Mouse (Mus musculus): ENCODE measurements around the gene Spata13.

Gene Spata13

DNA sequence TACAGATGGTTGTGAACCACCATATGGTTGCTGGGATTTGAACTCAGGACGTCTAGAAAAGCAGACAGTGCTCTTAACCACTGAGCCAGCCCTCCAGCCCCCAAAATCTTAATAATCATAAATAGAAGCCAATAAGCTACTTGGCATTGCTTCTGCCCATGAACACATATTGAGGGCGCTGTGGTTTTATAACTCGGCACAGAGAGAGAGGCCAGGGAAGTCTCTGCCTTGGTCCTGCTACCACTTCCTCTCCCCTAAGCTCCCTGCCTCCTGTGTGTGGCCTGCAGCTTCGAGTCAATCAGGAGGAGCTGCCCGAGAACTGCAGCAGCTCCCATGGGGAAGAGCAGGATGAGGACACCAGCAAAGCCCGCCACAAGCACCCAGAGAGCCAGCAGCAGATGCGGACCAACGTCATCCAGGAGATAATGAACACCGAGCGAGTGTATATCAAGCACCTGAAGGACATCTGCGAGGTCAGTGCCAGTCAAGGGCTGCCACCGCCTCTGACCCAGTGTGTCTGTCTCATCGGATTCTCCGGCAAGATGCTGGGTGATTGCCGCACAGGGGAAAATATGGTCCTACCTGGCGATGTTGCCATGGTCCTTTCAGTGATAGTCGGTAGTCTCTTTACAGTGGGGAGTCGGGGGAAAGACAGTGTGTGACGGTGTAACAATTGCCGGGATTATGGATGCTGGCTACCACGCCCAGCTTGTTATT lies 113.5 kb downstream of the Spata13 start:
- no peak for DNase-seq (ENCODE audit: low read depth, low spot score)

DNA sequence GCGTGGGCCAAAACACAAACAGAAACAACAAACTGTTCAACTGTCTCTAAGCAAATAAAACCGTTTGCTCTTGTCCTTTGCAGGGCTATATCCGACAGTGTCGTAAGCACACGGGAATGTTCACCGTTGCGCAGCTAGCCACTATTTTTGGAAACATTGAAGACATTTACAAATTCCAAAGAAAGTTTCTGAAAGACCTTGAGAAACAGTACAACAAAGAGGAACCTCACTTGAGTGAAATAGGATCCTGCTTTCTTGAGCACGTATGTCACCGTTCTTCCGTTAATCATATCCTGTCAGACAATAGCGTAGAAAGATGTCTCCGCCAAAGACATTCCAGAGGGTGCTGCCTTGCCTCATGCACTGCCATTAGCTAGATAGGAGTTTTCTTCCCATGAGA lies 116.1 kb downstream of the Spata13 start:
- no peak for DNase-seq (ENCODE audit: low read depth, low spot score)

DNA sequence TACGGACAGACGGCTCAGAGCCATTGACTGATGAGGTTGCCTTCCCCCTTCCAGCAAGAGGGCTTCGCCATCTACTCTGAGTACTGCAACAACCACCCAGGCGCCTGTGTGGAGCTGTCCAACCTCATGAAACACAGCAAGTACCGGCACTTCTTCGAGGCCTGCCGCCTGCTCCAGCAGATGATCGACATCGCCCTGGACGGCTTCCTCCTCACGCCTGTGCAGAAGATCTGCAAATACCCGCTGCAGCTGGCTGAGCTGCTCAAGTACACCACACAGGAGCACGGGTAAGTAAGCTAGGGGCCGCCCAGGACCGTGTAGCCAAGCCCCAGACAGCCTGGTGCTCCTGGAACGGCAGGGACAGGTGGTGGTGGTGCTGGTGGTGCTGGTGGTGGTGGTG lies 117.8 kb downstream of the Spata13 start:
- DNase-seq (ENCODE audit: low read depth, low spot score) = no peak

DNA sequence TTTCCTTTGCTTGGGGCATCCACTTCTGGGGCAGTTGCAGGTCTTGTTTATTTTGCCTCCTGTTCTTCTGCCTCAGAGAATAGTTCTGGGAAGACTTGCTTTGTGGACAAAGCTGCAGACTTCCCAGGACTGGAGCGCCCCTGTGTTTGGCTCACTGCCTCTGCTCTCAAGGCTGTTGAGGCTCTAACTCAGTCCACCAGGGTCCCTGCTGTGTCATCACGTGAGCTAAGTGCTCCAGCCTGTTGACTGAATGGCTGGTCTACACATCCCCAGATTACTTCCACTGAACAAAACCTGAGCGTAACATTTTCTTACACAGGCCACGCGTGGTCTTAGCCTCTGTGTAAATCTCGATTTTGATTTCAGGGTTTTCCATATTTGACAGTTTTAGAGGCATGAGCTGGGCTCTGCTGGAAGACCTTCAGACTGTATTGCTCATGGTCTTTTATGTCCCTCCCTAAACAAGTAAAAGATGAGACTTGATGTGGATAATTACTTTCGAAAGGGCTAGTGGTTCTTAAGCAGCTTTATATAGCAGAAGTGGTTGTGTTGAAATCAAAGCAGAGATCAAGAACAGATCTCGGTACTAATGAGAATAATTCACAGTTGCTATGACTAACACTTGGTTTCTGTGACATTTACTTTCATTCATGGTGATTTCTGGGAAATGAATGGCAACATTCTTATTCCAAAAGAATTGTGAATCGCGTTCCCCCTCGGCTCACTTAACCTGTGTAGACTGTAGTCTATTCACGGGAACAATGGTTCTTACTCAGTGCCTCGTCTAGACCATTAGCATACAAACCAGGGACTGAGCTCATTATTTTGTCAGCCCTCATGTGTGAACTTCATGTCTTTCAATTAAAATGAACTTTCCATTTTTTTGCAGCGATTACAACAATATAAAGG lies 119.3 kb downstream of the Spata13 start:
- DNase-seq (ENCODE audit: low read depth, low spot score) = no peak

DNA sequence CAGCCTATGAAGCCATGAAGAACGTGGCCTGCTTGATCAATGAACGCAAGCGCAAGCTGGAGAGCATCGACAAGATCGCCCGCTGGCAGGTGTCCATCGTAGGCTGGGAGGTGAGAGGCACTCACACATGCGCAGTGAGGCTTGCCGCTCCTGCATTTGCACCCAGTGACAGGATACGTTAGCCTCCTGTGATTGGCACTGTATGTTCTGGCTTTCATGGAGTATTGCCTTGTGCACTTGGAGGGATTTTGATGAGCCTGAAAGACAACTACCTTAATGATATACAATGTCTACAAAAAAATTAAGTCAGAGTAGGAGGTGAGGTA lies 120.0 kb downstream of the Spata13 start:
- DNase-seq (ENCODE audit: low read depth, low spot score) = no peak

DNA sequence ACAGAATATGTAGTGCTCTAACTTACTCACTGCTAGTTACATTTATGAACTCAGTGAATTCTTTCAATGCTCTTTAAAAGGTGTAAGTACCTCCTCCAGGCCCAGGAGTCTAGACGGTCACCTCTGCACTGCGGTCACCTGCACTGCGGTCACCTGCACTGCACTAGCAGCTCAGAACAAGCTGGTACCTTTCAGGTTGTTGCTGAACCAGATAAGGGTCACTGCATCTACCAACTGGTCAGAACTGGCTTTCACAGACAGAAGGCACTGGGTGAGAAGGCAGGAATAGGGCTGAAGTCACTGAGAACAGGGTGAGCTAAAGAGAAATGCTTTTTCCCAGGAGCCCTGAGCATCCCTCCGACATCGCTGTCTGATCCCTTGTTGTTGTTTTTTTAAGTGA lies 120.9 kb downstream of the Spata13 start:
- no peak for DNase-seq (ENCODE audit: low read depth, low spot score)

DNA sequence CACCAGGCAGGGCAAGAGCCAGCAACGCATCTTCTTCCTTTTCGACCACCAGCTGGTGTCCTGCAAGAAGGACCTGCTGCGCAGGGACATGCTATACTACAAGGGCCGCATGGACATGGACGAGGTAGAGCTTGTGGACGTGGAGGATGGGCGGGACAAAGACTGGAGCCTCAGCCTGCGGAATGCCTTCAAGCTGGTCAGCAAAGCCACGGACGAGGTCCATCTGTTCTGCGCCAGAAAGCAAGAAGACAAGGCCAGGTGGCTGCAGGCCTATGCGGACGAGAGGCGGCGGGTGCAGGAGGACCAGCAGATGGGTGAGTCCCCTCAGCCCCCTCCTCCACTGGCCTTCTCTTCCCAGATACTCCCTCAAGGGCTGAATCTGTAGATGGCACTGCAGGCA lies 122.5 kb downstream of the Spata13 start:
- no peak for DNase-seq (ENCODE audit: low read depth, low spot score)

DNA sequence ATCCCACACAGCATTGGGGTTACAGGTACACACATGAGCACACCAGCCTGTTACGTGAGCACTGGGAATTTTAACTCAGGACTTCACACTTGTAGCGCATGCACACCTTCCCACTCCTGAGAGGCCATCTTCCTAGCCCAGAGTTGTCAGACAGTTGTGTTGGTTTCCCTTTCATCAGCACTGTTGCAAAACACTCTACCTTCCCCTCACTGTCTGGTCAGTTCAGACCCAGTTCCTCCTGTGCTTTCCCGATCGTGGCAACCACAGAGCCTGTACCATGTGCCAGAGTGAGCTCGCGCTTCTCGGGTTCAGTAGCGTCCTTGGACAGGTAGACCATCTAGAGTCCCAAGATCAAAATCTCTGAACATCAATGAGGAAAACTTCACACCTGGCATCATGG lies 123.5 kb downstream of the Spata13 start:
- DNase-seq (ENCODE audit: low read depth, low spot score) = no peak

DNA sequence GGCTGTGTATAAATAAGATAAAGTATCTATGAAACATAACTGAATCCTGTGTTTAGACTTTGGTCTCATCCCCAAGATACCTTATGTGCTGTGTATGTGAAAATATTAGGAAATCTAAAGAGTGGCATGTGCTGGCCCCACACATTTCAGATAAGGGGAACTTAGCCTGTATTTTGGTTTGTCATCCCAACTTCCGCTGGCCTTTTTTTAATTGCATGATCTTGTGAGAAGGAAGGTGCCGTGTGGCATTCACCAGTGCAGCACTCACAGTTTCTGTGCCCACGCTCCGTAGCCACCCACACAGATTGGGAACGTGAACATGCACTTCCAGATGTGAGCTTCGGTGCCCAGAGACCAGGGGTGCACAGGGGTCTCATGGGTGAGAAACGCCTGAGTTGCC lies 123.9 kb downstream of the Spata13 start:
- no peak for DNase-seq (ENCODE audit: low read depth, low spot score)

DNA sequence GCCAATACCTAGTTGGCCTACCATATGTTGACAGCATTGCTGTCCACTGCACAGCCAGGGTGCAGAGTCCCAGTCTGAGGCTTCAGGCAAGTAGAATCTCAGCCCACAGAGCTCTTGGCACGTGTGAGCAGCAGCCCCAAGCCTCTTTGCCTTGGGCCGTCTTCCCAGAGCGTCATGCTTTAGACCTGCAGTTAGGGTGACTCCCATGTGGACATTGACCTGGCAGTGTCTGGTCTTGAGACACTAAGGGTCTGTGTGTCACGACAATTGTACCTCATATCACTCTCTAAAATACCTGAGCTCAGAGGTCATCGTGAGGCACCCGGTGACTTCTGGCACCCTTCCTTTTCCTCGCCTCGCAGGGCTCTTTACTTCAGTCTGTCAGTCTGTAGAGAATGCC lies 125.3 kb downstream of the Spata13 start:
- no peak for DNase-seq (ENCODE audit: low read depth, low spot score)

DNA sequence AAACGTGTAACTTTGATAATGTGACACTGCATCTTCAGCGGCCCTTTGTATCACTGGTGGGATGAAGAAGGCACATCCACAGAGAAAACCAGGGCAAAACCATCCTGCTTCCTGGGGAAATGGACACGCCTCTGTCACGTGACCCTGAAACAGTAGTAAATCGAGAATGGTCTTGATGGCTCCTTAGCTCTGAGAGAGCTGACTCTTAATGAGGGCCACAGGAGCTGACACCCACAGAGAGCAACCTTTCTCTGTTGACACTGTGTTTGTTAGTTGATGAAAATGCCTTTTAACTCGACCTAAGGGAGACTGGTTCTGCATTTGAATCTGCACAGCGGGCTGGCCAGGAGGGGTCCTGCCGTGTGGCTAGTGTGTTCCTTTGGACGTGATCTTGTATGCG lies 128.0 kb downstream of the Spata13 start:
- no peak for DNase-seq (ENCODE audit: low read depth, low spot score)

DNA sequence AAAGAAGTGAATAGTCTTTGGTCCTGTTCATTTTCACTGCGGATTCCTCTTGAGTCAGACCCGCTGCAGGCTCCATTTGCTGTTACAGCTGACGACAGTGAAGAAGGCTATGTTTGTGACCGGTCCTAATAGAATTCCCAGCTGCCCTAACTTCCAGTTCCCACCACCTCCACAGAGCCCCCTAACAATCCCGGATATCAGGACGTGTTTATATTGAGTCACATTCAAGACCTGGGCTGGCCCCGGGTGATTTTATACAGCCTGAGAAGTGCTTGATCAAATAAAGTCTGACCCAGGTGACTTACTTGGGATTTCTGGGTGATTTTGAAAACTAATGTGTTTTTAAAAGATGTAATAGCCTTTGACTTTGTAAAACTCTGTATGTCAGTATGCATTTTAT lies 129.0 kb downstream of the Spata13 start:
- DNase-seq (ENCODE audit: low read depth, low spot score) = no peak

DNA sequence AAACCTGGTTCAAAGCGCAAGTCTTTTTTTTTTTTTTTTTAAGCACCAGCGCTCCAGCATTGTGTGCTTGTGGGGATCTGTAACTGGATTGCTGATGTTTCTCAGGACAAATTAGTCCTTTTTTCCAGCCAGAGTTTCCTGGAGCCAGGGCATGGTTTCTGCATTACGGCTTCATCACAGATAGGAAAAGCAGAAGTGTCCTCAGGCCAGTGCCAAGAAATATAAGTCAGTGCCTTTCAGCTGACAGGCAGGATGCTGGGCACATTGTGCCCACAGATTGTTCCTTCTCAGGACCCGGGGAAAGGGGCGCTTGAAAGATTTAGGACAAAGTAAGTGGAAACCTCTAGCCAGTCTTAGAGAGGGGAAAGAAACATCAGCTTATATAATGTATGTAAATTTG lies 129.9 kb downstream of the Spata13 start:
- DNase-seq (ENCODE audit: low read depth, low spot score) = no peak

DNA sequence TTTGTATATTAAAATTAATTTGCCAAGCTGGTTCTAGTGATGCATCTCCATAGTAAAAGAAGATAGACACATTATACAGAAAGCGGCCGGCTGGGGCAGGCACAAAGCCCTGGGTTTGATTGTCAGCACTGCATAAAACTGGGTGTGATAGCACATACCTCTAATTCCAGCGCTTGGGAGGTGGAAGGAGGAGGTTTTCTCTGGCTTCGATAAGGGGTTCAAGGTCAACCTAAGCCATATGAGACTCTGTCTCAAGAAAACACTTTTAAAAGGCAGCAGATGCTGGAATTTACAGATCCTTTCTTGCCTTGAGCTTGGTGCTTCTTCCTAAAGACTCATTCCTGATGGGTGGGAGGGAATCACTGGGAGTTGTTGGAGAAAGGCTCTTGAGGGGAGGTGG lies 130.7 kb downstream of the Spata13 start:
- DNase-seq (ENCODE audit: low read depth, low spot score) = no peak

DNA sequence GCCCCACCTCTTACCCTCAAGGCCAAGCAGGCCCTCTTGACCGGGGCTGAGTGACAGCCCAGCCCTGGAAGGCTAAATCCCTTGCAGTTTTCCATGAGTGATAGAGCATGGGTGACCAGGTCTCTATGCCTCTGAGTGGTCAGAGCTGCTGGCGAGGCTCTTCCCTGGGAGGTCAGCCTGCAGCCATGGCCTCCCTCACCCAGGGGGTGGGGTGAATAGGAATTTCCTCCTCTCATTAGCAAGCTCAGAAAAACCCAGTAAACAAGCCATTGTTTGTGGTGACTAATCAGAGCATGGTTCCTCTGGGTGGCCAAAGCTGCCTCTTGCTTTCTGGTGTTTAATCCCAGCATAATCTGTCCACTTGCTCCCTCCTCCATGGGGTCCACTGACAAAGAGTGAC lies 131.2 kb downstream of the Spata13 start:
- DNase-seq (ENCODE audit: low read depth, low spot score) = no peak

DNA sequence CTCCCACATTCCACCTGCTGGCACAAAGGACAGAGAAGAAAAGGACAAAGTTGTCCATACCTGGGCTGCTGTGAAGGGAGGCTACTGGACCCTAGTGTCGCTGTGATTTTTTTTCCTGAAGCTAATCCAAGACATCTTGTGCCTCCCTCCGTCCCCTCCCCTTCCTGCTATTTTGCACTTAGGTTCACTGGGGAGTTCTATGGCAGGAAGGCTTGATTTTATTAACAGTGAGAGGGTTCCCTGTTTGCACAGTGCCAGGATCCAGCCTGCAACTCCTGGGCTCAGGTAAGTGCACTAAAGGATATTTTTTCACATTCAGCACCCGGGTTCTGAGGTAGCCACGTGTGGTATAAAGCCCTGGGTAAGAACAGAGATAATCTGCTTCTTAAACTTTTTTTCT lies 134.1 kb downstream of the Spata13 start, which contains the start of gene C1qtnf9:
TSS of gene C1qtnf9 (plus strand) at position 251 of the 400 bp plus-strand sequence.
- DNase-seq (ENCODE audit: low read depth, low spot score) = no peak

DNA sequence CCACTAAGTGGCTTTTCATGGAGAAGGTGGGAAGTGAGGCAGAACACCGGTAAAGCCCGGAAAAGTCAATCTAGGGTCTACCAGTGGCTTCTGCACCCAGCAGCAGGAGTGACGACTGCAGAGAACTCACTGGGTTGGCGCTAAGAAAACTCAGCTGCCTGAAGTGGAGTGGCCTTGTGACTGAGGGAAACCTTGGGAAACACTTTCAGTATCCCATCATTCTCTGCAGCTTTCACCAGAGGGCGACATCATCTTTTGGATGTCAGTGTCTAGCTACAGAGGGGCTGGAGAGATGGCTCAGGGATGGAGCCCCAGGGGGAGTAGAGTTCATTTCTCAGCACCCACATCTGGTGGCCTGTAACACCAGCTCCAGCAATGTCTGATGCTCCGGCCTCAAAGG lies 135.5 kb downstream of the Spata13 start:
- DNase-seq (ENCODE audit: low read depth, low spot score) = no peak

DNA sequence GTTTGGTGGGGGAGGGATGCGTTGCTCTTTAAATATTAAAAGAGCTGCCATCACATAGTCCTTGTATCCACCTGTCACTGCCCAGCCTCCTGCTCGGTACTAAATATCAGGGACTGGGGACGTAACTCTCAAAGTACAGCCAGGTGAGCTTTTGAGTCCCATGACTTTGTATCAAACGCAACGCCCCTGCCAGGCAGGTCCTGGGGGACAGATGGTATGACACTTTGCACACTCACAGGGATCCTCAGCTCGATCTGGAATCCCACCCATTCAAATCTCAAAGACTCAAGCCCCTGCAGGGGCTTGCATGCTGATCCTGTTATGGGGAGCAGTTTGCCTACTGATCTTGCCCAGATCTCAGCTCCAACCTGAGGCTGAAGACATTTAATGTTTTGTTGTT lies 136.8 kb downstream of the Spata13 start:
- no peak for DNase-seq (ENCODE audit: low read depth, low spot score)

DNA sequence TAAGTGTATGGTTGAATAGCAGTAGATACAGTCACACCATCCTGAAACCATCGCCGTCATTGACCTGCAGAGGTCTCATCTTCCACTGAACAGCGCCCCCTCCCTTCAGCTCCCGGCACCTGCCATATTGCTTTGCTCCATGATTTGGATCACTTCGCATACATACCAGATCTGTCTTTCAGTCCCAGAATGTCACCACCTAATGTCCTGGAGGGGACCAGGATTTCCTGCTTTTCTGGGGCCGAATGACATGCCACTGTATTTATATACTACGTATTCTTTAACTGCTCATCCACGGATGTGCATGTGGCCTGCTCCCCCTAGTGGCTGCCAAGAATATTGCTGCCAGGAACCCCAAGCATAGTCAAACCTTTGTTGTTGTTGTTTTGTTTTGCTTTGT lies 137.3 kb downstream of the Spata13 start:
- DNase-seq (ENCODE audit: low read depth, low spot score) = peak; percentile 58

DNA sequence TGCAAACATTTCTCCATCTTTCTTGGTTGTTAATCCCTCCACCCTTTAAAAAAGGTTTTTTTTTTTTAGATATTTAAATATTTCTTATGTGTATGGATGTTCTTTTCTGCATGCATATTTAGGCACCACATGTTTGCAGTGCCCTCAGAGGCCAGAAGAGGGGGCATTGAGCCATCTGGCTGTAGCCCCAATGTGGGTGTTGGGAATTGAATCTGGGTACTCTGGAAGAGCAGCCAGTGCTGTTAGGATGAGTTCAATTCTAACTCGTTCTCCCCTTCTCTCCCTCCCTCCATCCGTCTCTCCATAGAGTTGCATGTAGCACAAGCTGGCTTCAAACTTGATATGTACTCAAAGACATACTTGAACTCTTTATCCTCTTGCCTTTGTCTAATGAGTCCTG lies 139.7 kb downstream of the Spata13 start:
- DNase-seq (ENCODE audit: low read depth, low spot score) = no peak

DNA sequence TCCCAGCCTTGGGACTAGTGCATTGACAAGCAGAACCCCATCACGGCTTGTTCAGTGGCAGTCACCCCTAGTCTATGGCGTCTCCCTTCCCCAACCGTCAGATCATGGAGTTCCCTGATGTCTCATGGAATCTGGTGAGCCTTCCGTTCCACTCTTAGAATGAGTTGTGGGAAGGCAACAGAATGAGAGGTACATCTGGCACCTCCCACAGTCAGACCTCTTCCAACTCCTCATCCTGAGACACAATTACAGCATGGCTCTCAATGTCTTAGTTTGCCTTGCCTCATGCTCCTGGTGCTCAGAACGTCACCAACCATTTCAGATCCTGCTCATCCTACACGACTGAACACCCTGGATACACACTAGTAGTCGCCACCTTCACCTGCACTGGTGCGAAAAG lies 142.7 kb downstream of the Spata13 start:
- DNase-seq (ENCODE audit: low read depth, low spot score) = no peak

DNA sequence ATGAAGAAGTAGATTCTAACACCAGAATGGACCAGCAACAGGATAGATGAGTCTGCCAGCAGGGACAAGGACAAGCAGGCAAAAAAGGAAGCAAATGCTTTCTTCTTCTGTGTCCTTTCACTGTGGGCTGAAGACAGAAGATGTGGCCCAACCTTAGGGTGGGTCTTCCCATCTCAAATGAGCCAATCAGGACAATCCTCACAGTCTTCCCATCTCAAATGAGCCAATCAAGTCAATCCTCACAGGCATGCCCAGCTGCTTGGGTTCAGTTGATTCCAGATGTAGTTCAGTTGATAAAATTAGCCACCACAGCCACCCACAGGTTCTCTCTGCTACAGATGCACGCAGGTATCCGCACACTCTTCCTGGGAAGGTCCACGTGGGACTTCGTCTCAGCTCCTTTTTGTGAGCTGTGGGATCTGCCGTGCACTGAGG lies 143.7 kb downstream of the Spata13 start:
- no peak for DNase-seq (ENCODE audit: low read depth, low spot score)

DNA sequence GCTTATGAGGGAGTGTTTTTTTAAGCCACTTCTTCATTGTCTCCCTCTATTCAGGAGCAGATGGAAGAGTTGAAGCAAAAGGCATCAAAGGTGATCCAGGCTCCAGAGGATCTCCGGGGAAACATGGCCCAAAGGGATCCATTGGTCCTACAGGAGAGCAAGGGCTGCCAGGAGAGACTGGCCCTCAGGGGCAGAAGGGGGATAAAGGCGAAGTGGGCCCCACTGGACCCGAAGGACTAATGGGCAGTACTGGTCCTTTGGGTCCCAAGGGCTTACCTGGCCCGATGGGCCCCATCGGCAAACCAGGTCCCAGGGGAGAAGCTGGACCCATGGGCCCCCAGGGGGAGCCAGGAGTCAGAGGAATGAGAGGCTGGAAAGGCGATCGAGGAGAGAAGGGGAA lies 145.4 kb downstream of the Spata13 start:
- no peak for DNase-seq (ENCODE audit: low read depth, low spot score)
